Mouse (Mus musculus): ENCODE measurements at regions not wholly inside any gene's neighbourhood (a gene's known extent, or its start where the extent isn't known, plus 50 kb on each side); places are given as distances from the start of the nearest gene placed in this dataset.

DNA sequence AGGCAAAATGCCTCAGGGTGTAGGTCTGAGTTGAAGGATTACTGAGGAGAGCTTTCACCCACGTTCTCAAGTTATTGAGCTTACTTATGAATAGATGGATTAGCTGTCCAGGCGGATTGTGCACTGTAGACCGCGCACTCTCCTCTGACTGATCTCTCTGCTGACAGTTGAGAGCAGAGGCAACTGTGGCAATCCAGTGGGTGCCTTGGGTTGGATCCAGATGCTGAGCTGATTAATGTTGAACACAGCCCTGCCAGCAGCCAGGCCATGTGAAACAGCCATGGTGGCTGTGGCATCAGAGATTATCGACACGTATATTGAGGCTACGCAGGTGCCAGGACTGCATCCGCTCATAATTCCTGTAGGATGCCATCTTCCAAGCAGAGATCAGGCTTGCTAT, 53.6 kb downstream of the Gm10320 start:
- TF ChIP-seq POLR2AphosphoS2 (IDR thresholded peaks at IDR 0.05; ENCODE audit: low read length) (no peak), CTCF (IDR thresholded peaks at IDR 0.05 in 2 of 3, conservative IDR thresholded peaks at IDR 0.05 in 1 of 3; ENCODE audit: control insufficient read depth in 1 of 3, insufficient read depth in 1 of 3, low read depth in 2 of 3, low read length in 3 of 3, poor library complexity in 1 of 3, severe bottlenecking in 1 of 3) (no peak), GABPA (IDR thresholded peaks at IDR 0.05; ENCODE audit: low read depth, low read length) (no peak), ZNF384 (IDR thresholded peaks at IDR 0.05; ENCODE audit: low read depth, low read length) (no peak), MEF2A (IDR thresholded peaks at IDR 0.05; ENCODE audit: extremely low read depth, insufficient replicate concordance, low read depth, low read length, poor library complexity, severe bottlenecking) (no peak)

Data from MEL (cell line).